Mouse (Mus musculus): ENCODE measurements around the gene Rab31.

The Rab31 gene

DNA sequence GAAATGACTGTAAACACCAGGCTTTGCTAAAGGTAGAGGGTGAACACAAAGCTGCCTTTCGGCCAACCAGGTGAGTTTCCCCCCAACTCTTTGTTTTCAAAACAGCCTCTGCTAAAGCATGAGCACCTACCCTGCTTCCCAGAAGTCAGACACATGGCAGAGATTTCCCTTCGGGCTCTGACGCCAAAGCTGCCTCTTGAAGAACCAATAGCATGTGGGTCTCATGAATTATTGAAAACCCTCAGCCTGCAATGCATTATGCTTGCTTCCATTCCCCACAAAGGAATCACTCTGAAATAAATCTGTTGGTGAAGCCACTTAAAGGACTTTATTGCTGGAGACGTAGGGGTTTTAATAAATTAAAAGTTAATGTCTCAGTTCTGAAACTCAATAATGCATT is 72.5 kb downstream of the Rab31 start:
- no peak for DNase-seq

DNA sequence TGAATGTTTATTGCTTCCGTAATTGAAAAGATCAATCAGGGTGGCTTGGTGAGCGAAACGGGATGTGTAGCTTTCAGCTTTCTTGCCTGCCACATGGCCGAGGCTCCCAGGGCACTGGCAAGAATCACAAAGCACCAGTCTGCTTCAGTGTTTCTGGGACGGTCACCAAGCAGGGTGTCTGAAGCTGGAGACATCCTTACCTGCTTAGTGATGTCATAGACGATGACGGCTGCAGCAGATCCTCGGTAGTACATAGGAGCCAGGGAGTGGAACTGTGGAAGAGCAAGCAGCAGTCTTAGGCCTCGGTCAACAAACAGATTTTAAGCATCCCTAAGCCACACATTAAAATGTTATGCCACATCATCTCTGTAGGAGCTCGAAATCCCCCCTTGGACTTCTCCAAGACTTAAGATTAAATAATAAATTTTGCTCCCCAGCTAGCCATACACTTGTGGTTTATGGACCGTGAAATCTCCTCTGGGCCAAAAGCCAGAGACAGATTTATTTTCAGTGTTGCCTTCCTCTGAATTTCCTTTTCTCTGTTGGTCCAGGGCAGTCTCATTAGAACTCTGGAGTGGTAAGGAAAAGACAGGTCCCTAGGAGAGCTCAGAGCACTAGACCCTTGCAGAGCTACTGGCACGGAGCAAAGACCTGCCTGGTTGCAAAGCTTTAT is 74.6 kb downstream of the Rab31 start:
- no peak for DNase-seq

DNA sequence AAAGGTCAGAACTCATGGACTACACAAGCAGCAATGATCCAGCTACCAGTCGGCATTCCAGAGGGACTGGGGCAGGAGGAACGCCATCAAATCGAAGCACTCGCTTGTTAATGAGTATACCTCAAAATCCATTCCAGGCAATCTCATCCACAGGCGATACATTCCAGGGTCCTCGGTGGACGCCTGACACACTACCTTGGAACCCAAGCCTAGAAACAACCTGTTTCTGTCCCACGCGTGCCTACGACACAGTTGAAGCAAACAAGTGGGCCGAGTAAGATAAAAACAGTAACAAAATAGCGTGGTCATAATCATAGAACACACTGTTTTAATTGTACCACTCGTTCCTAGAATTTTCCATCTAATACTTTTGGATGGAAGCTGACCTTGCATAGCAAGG is 75.6 kb downstream of the Rab31 start:
- DNase-seq, result no peak

GRCm38 (mm10) chr17:65692276-65692675 is 80.3 kb downstream of the Rab31 start:
- DNase-seq, result no peak

DNA sequence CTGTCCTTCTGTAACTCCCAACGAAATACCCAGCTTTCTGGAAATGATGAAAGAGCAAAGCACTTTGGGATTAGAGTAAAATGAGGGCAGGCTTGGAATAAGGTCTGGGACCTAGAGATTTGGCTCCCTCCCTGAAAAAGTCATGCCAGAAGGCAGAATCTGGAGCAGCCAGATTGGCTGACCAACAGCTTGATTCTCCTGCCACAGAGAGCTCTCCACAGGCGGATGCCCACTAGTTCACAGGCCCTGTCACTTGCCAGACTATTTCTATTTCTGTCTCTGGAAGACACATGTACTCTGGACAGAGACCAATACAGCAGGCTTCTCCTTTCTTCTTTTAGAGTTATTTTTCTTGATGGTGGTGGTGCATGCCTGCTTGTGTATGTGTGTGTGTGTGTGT is 88.8 kb downstream of the Rab31 start:
- no peak for DNase-seq

- DNase-seq, result no peak
Observed at GRCm38 (mm10) chr17:65683316-65683715, 89.2 kb downstream of the Rab31 start.

GRCm38 (mm10) chr17:65682071-65682680 is 90.4 kb downstream of the Rab31 start:
- DNase-seq, result no peak

- no peak for DNase-seq
Observed at GRCm38 (mm10) chr17:65681516-65681915, 91.0 kb downstream of the Rab31 start.

GRCm38 (mm10) chr17:65680801-65681412 is 91.6 kb downstream of the Rab31 start:
- DNase-seq, result no peak

- DNase-seq, result no peak
Observed at GRCm38 (mm10) chr17:65679806-65680446, 92.6 kb downstream of the Rab31 start.

DNA sequence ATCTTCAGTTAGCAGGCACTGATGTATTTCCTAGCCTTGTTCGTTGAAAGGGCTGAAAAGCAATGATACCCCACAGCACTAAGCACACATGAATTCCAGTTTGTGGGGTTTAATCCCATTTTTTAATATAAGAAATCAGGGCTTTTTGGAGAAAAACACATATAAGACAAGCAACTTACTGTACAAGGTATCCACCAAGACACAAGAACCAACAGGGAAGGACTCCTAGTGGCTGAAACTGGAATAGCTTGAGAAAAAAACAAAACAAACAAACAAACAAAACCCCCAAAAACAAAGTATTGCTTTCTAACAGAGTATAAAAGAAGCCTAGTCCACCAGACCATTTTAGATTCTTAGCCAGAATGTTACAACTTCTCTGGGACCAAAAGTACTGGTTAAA is 94.8 kb downstream of the Rab31 start:
- DNase-seq, result no peak

DNA sequence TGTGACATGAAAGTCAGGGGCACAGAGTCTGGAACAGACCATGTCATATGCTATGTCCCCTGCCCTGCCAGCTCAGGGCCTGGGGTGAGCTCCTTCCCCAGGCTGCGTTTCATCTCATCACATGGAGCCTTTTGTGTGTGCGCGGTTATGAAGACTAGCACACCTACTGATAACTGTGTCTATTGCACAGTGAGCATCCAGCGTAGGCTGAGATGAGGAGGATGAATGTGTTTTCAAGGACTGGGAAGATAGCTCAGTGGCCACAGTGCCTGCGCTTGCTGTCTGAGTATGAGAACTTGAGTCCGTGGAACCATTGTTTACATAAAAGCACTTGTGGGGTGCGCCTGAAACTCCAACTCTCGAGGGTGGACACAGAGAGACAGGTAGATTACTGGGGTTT is 96.0 kb downstream of the Rab31 start:
- DNase-seq, result no peak

- no peak for DNase-seq
Observed at GRCm38 (mm10) chr17:65675985-65676384, 96.6 kb downstream of the Rab31 start.

- no peak for DNase-seq
Observed at GRCm38 (mm10) chr17:65674710-65675171, 97.8 kb downstream of the Rab31 start.

DNA sequence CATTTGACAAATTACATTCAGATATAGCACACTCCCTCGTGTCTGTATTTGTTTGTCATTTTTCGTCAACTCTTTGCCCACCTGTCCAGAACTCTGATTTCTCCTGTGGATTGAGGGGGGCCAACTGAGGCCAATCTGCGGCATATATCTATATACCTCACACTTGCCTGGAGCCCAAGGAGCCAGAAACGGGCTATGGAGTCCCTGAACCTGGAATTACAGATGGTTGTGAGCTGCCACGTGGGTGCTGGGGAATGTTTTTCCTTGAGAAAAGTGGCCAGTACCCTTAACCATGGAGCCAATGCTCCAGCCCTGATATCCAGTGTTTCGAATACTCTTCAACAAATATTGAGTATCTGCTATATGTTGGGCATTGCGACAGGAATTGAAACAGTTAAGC is 99.6 kb downstream of the Rab31 start:
- DNase-seq, result no peak

- DNase-seq, result no peak
Observed at GRCm38 (mm10) chr17:65669061-65669460, 103.5 kb downstream of the Rab31 start.

DNA sequence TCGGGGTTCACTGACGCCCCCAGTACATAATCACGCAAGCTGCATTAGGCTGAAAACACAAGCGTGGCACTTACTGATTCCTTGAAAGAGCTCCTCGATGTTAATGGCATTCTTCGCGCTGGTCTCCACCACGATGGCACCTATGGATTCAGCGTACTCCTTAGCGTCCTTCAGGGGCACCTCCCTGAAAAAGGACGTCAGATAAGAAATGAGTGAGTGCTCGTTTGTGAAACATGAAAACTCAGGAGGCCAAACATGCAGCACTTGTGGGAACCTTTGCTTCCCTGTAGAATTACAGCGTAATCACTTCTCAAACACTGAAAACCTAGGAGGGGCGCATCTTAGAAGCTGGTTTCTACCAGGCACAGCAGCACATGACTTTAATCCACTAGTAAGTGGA is 104.8 kb downstream of the Rab31 start:
- DNase-seq, result no peak

- DNase-seq, result no peak
Observed at GRCm38 (mm10) chr17:65666388-65667161, 106.0 kb downstream of the Rab31 start.

GRCm38 (mm10) chr17:65665786-65666387 is 106.7 kb downstream of the Rab31 start:
- DNase-seq, result no peak

DNA sequence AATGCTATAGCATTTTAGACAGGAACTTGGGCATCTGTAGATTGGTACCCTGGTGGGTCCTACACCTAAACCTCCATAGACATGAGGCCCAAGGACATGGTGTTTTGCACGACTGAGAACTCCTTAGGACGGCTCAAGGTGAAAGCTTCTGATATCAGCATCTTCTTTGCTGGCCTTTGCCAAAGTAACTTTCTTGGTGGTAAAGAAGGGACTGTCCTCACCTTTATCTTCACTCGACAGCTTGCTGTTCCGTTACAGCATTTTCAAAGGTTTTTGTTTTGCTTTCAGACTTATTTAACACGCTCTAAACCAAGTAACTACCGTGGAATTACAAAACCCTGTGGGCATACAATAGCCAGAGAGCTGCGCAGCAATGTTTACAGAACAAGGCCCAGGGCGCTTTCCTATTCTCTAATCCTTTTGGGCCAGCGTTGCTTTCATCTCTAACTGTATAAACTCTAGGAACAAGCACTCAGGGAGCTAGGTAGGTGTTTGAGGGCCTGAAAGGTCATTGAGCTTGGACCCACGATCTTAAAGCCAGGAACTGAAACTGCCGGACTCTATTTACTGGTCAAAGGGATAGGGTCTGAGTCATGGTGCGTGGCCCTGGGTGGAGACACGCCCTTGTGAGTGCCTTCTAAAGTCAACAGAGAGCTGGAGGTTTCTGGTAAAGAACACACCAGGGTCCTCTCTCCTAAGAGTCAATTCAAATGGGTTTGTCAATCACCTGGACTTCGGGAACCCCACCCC is 109.0 kb downstream of the Rab31 start:
- DNase-seq, result no peak

DNA sequence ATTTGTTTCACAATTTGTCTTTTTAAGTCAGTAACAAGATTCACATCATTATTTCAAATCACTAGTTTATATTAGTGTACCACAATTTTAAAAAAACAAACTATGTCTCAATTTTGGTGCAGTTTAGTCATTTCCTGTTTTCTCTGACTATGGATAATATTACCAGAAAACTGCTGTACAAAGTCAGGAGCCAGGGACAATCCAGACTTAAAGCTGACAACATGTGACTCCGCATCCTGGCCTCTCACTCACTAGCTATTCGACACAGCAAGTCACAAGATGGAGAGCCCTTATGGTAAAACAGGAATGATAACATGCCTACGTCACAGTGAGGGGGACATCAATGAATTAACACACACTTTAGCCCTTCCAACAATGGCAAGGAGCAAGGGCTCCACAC is 109.9 kb downstream of the Rab31 start:
- no peak for DNase-seq

- no peak for DNase-seq
Observed at GRCm38 (mm10) chr17:65658416-65658815, 114.1 kb downstream of the Rab31 start.
